Mouse (Mus musculus) 416B (cell line): Measurements from ENCODE around the gene Hipk2.

Experiments
- DNase-seq: peaks from one replicate; pipeline ENCODE4 v3.0.0; 2011; ENCODE audit warnings: low read depth

The Hipk2 gene

DNA sequence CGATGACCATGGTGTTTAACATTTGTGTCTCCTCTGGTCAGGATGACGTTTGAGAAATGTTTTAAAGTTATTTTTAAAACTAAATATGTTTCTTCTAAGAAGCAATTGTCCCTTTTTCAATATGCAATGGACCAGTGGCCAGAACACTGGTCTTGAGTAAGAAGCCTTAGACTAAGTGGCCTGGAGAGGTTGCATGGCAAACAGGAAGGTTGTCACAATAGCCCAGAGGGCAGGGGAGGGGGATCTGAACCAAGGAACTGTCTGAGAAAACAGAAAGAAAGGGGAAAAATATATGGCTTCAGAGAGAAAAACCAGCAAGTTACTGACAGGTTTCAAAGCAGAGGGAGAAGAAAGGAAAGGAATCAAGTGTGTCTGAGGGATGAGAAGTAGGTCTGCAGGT lies 47.8 kb downstream of the Hipk2 start:
- peak; percentile 56 for DNase-seq

DNA sequence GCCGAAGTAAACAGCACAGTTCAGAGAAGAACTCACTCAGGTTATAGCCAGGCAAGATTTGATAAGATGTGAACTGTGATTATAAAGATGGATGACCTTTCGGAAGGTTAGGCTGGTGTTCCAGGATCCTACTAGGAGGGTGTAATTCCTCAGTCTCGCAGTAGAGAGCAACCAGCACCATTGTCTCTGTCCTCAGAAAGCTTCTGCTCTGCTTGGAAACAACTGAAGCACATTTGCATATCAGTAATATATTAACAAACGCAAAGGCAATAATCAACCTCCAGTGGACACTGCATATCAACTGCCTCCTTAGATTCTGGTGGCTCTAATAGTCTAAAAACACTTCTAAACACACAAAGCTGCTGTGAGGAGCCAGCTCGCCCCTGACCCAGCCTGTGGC lies 48.5 kb downstream of the Hipk2 start:
- no peak for DNase-seq

DNA sequence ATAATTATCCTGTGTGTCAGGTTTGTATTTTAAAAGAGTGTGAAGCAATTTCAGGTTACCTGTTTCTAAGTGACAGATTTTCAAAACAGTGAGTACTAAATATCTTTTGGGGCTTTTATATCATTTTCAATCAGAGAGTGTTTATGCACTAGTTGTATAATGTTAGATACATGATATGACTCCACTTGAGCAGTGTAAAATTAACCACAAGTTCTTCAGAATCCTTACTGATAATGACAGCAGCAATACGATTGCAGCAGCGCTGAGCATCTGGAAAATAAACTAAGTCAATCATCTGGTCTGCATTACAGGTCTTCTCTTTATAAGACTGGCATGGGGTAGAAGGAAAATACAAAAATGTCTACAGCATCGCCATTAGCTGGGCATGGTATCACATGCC lies 49.1 kb downstream of the Hipk2 start:
- no peak for DNase-seq

DNA sequence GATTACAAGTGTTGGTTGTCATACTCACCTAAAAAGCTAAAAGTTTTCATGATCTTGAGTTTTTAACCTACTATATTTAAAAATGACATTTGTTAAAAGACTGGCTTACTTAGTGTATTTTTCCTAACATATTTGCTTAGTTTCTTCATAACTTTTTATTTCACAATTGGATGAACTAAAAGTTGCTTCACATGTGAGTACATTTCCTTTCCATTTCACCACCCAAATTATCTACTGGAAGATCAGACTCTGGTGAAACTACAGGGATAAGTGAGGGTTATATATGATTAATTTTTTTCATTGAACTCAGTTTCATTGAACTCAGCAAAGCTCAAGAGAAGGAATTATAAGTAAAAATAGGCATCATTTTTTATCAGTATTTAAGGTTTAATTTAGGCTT lies 50.1 kb downstream of the Hipk2 start:
- DNase-seq, result peak; percentile 83

DNA sequence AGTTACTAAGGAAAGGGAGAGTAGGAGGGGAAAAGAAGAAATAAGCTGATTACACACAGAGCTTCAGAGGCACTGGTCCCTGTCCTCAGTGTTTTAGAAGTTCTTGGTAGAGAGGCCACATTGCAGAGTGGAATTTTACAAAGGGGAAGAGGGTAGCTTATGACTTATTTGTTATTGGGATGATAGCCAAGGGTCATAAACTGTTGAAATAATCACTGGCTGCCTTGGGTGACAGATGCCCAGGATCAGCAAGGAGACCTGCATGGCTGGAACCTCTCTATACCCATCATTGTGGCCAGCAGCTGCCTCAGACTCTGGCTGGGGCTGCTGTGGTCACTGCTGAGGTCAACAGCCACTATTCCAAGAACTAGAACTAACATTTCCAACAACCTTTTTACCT lies 52.1 kb downstream of the Hipk2 start:
- peak; percentile 36 for DNase-seq

DNA sequence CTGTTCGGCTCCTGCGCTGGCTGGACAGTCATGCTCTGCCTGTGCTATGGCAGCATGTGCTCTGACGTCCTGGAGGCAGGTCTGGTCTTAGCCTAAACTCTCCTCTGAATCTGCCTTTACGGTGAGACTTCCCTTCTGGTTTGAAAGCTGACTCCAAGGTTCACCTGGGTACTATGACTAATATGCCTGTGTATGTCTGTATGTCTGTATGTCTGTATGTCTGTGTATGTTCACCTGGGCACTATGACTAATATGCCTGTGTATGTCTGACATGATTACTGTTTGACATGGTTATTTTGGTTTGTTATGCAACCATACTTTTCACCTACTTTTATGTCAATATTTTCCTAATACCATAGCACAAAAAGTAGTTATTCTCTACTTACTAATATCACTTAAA lies 52.8 kb downstream of the Hipk2 start:
- DNase-seq, result no peak

DNA sequence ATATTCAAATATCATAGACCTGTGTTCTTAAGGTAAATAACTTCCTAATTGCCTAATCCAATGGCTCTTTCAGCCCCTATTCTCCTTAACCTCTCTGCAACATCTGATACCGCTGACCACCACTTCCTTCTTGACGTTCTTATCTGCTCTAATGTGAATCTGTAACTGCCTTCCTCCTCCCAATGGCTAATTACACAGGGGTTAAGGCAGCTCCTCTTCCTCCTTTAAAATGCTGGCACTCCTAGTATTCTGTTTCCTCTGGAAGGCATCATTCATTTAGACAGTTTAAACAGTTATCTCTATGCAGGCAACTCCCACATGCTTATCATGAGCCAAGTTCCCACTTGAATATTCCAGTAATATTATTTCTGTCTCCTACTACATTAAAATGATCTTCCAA lies 54.3 kb downstream of the Hipk2 start:
- peak; percentile 82 for DNase-seq

DNA sequence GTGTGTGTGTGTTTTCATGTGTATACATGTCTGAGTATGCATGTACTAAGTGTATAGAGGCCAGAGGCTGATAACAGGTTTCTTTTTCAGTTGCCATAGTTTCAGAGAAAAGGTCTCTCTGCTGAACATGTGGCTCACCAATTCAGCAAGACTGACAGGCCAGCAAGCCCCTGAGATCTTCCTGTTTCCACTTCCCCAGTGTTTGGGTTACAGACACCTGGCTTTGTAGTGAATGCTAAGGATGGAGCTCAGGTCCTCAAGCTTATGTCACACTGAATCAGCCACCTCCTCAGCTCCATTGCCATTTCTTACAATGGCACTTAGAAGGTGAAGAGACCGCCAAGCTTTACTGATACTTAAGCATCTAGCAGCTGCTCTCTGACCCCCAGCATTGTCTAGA lies 55.1 kb downstream of the Hipk2 start:
- DNase-seq, result no peak

DNA sequence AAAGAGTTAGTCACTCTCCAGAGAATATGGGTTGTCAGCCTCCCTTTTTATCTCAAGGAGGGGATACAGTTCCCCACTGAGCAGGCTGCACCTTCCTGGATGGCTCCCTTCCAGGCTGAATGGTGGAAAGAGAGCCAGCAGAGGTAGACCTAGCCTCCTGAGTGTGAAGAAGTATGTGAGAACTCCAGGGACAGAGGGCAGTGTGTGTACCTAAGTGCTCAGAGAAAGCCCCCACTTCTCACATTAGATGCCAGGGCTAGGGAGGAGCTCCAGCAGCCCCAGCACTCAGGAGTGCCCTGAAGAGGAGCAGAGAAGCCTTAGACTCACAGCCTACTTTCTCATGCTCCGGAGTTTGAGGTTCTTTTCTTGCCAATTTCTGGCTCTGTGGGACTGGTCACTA lies 59.7 kb downstream of the Hipk2 start:
- no peak for DNase-seq

DNA sequence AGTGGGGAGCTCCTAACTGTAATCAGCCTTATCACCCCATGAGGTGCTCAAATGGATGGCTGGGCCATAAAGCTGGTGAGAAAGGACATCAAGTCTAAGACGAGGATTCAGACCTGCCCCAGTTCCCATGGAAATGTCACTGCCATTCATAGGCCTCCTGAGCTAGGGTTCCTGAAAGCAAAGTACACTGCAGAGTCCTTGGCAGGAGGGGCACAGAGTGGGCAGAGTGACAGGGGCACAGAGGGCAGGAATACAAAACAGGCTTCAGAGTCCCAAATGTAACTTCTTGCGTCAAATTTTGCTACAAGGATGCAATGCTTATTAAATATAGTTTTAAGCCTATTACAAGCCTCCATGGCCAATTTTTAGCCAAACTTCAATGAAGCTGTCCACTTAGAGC lies 60.4 kb downstream of the Hipk2 start:
- no peak for DNase-seq

DNA sequence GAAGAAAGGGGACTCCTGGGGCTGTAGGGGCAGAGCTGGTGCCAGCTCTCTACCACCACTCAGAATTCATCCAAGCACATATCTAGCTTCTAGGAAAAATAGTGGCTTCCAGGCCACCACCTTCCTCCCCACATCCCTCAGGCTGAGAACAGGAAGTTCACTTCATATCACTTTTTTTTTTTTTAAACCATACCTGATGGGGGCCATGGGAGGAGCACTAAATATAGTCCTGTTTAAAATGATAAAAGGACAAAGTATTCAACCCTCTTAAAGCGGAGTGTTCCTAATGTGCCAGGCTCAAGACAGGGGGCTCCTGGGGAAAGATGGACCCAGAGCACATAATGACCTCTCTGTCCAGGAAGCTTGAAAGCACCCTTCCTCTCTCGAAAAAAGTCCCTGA lies 61.3 kb downstream of the Hipk2 start:
- DNase-seq, result no peak

DNA sequence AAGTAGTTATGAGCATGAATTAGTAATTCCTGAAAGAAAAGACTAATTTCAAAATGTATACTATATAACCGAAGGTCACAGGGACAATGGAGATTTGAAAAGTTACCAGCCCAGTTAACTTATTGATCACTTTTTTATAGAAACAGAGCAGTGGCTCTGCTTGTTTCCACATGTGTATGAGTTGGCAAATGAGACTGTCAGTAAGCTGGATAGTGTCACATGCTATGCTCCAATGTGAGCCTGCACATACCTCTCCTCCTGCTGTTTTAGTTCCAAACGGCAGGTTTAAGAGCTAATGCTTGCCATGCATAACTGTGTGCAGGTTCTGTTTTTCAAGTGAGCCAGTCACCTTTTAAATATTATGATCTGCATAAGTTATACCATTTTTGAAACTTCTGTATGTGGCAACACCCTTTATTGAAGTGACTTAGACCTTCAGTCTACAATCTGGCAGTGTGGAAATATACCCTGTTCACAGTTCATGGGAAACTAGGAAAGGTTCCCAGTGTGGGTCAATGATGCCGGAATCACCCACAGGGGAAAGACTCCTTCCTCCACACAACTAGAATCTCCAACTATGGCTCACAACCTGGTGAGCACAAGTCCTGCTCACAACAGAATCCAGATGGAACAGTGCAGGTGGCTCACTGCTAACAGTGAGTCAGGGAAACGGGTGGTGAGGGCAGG lies 64.4 kb downstream of the Hipk2 start:
- no peak for DNase-seq

DNA sequence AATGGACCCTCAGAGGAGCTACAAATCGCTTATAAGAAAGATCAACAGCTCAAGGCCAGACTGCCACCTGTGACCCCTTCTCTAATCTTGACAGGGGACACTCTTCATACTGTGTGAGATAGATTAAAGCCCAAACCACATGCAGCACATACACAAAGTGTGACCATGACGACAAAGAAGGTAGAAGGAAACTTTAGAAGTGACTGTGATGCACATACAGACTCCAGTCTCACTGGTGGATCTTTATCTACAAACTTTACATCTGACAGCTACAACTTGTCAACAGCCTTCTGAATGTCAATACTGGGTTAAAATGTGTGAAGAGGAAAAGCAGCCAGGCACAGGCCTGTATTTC lies 65.9 kb downstream of the Hipk2 start:
- DNase-seq, result peak; percentile 59

DNA sequence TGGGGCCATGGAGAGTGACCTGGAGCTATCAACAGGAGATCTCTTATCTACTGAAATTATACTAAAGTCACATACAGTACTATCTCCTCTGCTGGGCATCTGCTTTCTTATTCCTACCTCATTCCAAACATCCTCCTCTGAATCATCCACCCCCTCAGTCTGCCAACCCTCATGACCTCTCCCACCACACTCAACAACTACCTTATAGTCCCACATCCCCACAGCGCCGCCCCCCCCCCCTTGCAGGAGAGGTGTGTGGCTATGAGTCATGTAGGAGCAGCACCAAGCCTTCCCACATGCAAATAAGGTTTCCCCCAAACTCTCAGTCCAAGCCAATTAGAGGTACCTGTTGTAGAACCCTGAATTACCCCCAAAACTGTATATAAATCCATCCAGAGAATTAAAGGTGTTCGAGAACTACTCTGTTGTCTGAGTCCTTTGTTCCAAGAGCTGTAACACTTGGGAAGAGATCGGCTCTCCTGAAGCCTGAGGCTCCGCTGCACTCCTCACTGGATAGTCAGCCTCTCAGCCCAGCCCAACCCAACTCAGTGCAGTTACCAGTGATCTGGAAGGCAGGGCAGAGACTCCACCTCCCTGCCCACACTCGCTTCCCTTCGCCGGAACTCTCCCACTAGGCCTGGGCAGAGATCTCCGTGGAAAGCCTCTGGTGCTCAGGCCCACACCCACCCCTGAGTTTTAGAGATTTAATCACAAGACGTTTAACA lies 66.4 kb downstream of the Hipk2 start:
- peak; percentile 64 for DNase-seq

DNA sequence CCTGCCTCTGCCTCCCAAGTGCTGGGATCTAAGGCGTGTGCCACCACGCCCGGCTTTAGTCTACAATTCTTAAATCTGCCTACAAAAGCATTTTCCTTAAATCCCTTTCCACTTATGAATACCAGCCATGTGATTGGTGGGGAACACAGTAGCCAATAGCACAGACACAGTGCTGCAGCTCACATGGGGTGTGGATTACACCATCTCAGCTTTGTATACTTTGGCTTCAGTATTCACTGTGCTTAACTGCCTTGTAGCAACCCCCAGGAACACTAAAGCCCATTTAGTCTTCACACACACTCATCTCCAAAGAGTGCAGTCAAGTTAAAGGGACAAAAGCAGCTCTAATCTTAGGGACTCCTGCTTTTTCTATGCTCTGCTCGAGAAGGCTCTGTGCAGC lies 67.6 kb downstream of the Hipk2 start:
- DNase-seq, result no peak

DNA sequence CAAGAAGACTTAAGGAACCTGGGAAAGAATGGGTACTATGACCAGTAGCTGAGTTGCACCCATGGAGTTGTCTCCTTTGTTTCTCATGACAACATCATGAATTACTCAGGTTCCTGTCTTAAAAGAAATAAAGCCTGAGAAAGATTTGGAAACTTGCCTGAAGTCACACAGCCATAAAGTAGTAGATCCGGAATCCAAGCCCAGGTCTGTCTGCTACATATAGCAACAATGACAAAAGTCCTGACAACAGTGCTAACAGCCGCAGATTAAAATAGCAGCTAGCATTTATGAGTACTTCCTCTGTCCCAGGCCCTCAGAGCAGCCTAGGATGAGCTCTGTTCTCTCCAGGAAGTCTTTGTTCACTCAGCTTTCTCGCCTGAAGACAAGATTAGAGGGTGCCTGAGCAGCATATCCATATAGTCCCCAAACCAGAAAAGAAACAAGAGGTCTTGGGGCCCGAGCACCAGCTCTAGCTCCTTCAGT lies 69.0 kb downstream of the Hipk2 start:
- DNase-seq, result no peak

DNA sequence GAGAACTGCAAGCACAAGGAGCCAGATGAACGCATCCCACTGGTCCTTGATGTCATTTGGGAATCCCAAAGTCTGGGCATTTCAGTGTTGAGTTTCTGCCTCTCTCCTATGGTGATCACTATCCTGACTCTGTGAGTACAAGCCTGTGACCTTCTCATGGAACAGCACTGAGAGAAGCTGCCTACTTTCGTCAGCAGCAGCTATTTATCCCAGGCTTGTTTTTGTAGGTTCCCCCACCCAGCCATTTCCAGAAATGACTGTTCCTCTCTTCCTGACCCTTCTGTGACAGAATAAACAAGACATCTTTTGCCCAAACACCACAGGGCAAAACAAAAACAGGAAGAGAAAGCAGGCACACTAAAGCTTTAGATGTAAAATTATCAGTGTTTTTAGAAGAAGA lies 70.4 kb downstream of the Hipk2 start:
- no peak for DNase-seq

DNA sequence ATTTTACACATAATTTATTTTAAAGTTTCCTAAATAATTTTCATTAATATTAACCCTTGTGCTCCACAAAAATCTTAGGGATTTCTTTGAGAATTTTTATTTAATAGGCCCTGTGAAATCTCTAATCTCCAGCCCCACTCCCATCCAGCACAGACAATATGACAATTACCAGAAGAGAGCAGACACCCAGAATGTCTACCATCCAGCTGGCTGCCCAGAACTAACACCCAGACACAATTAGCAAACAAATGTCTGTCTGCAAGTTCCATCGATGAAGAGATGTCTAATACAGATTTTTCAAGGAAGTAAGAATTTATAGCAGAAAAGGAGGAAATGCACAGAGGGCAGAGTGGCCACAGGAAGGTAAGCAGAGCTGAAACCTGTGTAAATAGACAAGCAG lies 74.7 kb downstream of the Hipk2 start:
- no peak for DNase-seq

DNA sequence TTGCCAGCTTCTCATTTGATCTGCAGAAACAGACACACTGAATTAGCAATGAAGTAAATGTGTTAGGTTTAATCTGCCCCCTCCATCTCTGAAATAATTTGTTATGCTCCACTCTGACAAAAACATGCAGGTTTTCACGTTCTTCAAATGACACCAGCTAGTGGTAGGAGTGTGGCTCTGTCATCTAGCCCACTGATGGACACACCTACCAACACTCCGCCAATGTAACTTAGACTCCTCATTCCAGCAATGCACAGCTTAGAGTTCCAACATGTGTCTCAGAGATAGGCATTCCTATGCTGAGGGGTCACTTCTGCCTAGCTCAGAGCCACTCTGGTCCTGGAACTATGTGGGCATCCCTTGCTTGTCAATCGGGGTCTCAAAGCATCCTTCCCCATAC lies 78.4 kb downstream of the Hipk2 start:
- DNase-seq, result no peak

DNA sequence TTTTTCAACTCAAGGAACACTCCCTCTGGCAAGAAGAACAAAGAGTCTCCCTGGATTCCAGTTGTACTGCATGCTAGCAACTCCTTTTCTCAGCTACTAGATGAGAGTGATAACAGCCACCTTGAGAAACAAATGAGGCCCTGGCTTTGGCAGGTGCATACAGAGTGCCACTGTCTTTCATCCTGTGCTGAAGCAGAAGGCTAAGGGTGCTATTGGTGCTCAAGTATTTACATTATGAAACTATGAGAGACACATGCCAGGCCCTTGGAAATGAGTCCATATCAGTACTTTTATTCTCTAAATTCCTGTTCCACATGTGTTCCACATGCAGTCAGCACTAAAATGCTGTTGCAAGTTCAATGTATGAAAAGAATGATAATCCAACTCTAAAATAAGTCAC lies 79.0 kb downstream of the Hipk2 start:
- no peak for DNase-seq

DNA sequence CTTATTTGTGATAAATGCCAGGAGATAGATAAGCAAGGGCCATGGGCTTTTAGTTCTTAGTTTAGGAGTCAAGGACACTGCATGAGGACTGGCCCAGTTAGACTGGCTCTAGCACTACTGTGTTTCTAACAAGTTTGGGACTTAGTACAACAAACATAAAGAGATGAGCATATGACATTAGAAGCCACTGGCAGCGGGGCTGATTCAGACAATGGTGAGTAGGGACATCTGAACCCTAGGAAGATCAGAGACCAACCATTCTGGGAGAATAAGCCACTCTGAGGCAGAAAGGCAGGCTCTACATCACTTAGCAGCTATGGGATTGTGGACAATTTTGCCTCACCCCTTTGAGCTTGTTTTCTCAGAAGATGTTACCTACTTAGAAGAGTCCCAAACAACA lies 79.6 kb downstream of the Hipk2 start:
- no peak for DNase-seq

DNA sequence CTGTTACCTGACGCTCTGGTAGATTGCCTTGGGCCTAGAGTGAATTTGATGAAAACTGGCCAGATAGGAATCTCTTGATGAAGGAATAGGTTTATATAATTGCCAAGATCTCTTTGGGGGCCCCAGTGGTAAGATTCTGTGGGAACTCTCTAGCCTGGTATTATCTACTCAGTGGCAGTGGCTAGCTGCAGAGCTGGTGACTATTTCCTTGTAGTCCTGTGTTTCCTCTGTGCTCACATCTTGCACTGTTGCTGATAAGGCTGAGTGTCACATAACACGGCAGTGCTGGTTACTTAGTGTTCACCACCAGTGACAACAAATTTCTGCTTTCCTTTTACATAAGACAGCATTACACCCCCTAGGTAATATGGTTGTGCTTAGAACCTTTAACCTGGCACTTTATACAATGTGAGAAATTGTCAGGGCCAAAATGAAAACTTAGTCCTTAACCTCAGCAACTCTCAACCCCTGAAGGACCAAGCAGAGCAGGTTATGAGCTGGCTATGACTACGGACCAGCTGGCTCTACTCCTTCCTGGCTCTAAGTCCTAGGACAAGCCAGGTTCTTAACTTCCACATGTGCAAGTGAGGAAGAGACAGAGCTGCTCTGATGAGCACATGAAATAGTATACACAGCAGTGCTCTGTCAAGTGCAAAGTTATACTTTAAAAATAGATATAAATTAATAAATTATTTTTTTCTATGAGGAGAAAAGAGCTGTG lies 80.7 kb downstream of the Hipk2 start:
- DNase-seq, result peak; percentile 88

DNA sequence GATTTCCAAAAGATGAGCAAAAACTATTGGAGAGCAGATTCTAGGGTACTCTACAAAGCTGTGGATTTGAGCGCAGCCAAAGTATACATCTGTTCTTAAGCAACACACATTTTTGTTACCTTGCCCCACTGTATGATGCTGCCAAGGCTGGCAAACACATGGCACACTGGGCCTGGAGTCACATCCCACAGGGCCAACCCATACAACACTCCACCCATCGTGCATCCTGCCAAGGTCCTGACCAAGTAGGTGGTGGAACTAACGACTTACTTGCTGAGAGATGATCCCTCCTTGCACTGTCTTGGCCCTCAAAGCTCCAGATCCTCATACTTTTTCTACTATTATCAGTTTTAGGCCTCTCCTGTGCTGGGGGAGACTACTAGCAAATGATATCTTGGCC lies 83.0 kb downstream of the Hipk2 start:
- DNase-seq, result no peak
